Mouse (Mus musculus) small intestine, adult 2 months (tissue): ENCODE measurements around the gene Creg1. TPM values are rescaled to one million over a fixed set of nuclear protein-coding genes. Genes with fewer than 3 reads are reported as not detected.
A peak's percentile ranks its signal among the peaks of the same experiment; 100 is the strongest.
"Not testable (repeated sequence)": the region's sequence is repeated elsewhere in the genome, so short reads cannot be mapped to it uniquely, and the experiment has no call there.

Source experiments
- H3K27ac ChIP-seq: fragments of 200-500 bp; 2 replicates; pipeline ENCODE4 v1.5.1; 2012; ENCODE audit warnings: low read depth, low read length, control low read depth, inconsistent platforms; ENCODE audit not compliant: insufficient read depth
- H3K27me3 ChIP-seq: fragments of 200-500 bp; 2 replicates; pipeline ENCODE4 v1.6.1; 2012; ENCODE audit warnings: mild to moderate bottlenecking, moderate library complexity, low read length, inconsistent platforms; ENCODE audit not compliant: control insufficient read depth, insufficient read depth
- H3K36me3 ChIP-seq: fragments of 200-500 bp; 2 replicates; pipeline ENCODE4 v1.6.1; 2012; ENCODE audit warnings: mild to moderate bottlenecking, low read length, control low read depth, inconsistent platforms; ENCODE audit not compliant: control insufficient read depth, insufficient read depth
- H3K4me1 ChIP-seq: fragments of 200-500 bp; 2 replicates; pipeline ENCODE4 v1.6.1; 2012; ENCODE audit warnings: low read length, inconsistent platforms, mixed read lengths; ENCODE audit not compliant: control insufficient read depth, insufficient read depth, insufficient read length
- H3K4me3 ChIP-seq: fragments of 200-500 bp; 2 replicates; pipeline ENCODE4 v1.5.1; 2012; ENCODE audit warnings: low read depth, mild to moderate bottlenecking, control low read depth, inconsistent platforms, low read length, moderate library complexity
- CTCF ChIP-seq: fragments of 200-500 bp; IDR thresholded peaks from 2 replicates; pipeline ENCODE4 v1.5.1; 2012; ENCODE audit warnings: low read depth, mild to moderate bottlenecking, control low read depth, inconsistent platforms, low read length, moderate library complexity, mixed read lengths; ENCODE audit not compliant: insufficient replicate concordance, insufficient read length; ENCODE audit errors: extremely low read depth
- POLR2A ChIP-seq: fragments of 200-500 bp; IDR thresholded peaks from 2 replicates; pipeline ENCODE4 v1.6.1; 2012; ENCODE audit warnings: low read depth, mild to moderate bottlenecking, control low read depth, inconsistent platforms, low read length, moderate library complexity
- WGBS: fragments of 180-500 bp; shearing (Covaris S2); methylation state at CpG from one replicate; pipeline ENCODE4 v1.1.7; 2018; 5-methylcytosine and 5-hydroxymethylcytosine counted together
- polyA plus RNA-seq: library from polyadenylated mRNA; depleted of rRNA; stranded (reverse); fragments of >200 nt; gene quantifications from 2 replicates; pipeline ENCODE4 v1.2.3, GENCODE M21; 2012

Creg1 gene
- polyA plus RNA-seq, 1 experiment = 48.2 TPM

GRCm38 (mm10) chr1:165754205-165754604 is 9.3 kb upstream of the Creg1 start:
- no peak for TF ChIP-seq POLR2A
- TF ChIP-seq CTCF = no peak

GRCm38 (mm10) chr1:165755194-165755593 is 8.4 kb upstream of the Creg1 start:
- peaks cover 4% of the 10 kb centered on the region; the same call in 1 of the 2 replicates for H3K4me1 ChIP-seq
- no peak overlapping the region for H3K27ac ChIP-seq
- H3K27me3 ChIP-seq = no peaks in the 10 kb centered on the region
- TF ChIP-seq CTCF (no peak), POLR2A (no peak)
- no peak overlapping the region for H3K4me3 ChIP-seq
- no peaks in the 10 kb centered on the region for H3K36me3 ChIP-seq
- WGBS = 27% methylated on average over 4 of the region's 4 CpGs

More at GRCm38 (mm10) chr1:165754205-165754604, 9.3 kb upstream of the Creg1 start:
- peaks cover 4% of the 10 kb centered on the region; the same call in 1 of the 2 replicates for H3K4me1 ChIP-seq
- no peaks in the 10 kb centered on the region for H3K27me3 ChIP-seq
- no peaks in the 10 kb centered on the region for H3K36me3 ChIP-seq
- 93% methylated on average over 6 of the region's 6 CpGs for WGBS
- H3K4me3 ChIP-seq = no peak overlapping the region
- H3K27ac ChIP-seq = no peak overlapping the region

GRCm38 (mm10) chr1:165761522-165762305 is 1.8 kb upstream of the Creg1 start:
- TF ChIP-seq POLR2A = no peak
- H3K27ac ChIP-seq = no peak overlapping the region
- H3K4me1 ChIP-seq = peaks cover 7% of the 10 kb centered on the region
- no peak overlapping the region for H3K4me3 ChIP-seq
- H3K27me3 ChIP-seq = no peaks in the 10 kb centered on the region
- WGBS = 87% methylated on average over 3 of the region's 3 CpGs
- no peaks in the 10 kb centered on the region for H3K36me3 ChIP-seq

GRCm38 (mm10) chr1:165762498-165762897 is 1.0 kb upstream of the Creg1 start:
- H3K27me3 ChIP-seq, H3K36me3 ChIP-seq, H3K27ac ChIP-seq, H3K4me3 ChIP-seq, H3K4me1 ChIP-seq: not testable (repeated sequence)
- WGBS = 24% methylated on average over 2 of the region's 2 CpGs

- H3K27ac ChIP-seq = no peak overlapping the region
- H3K36me3 ChIP-seq = no peaks in the 10 kb centered on the region
- TF ChIP-seq CTCF (no peak), POLR2A (no peak)
- 6% methylated on average over 14 of the region's 14 CpGs for WGBS
- peak overlapping the region; percentile 93 for H3K4me3 ChIP-seq
- H3K4me1 ChIP-seq = peaks cover 7% of the 10 kb centered on the region
- H3K27me3 ChIP-seq = no peaks in the 10 kb centered on the region
These were observed 472 bp upstream of the Creg1 start for GRCm38 (mm10) chr1:165762914-165763634.

GRCm38 (mm10) chr1:165764571-165764970 is 1.0 kb downstream of the Creg1 start:
- Histone ChIP-seq H3K4me3 (peak overlapping the region; percentile 57), H3K27ac (peak overlapping the region; percentile 63; the same call in 1 of the 2 replicates)
- WGBS = 39% methylated on average over 9 of the region's 9 CpGs

GRCm38 (mm10) chr1:165765041-165765440 is 1.5 kb downstream of the Creg1 start:
- no peaks in the 10 kb centered on the region for H3K36me3 ChIP-seq
- no peak overlapping the region for H3K27ac ChIP-seq
- 76% methylated on average over 11 of the region's 11 CpGs for WGBS
- H3K27me3 ChIP-seq = no peaks in the 10 kb centered on the region
- H3K4me3 ChIP-seq = 0 out of 2 replicates have a peak overlapping the region, but pooled peaks have one; percentile 4
- peaks cover 7% of the 10 kb centered on the region for H3K4me1 ChIP-seq
- TF ChIP-seq CTCF (no peak), POLR2A (no peak)

More at GRCm38 (mm10) chr1:165764571-165764970, 1.0 kb downstream of the Creg1 start:
- peaks cover 7% of the 10 kb centered on the region for H3K4me1 ChIP-seq
- H3K27me3 ChIP-seq = no peaks in the 10 kb centered on the region
- H3K36me3 ChIP-seq = no peaks in the 10 kb centered on the region
- TF ChIP-seq POLR2A (no peak), CTCF (no peak)
